Mouse (Mus musculus) ES-Bruce4 (cell line): ENCODE measurements around the gene Scn2b. TPM values are rescaled to one million over a fixed set of nuclear protein-coding genes. Genes with fewer than 3 reads are reported as not detected.

Source experiments
- H3K27ac ChIP-seq: 2 replicates; pipeline ENCODE4 v1.5.1; 2012; ENCODE audit warnings: low read length, inconsistent platforms; ENCODE audit not compliant: insufficient read depth
- H3K27me3 ChIP-seq: 2 replicates; pipeline ENCODE4 v1.6.1; 2012; ENCODE audit warnings: mild to moderate bottlenecking, low read length, inconsistent platforms; ENCODE audit not compliant: control insufficient read depth, poor library complexity, insufficient read depth, severe bottlenecking
- H3K36me3 ChIP-seq: 2 replicates; pipeline ENCODE4 v1.6.1; 2012; ENCODE audit warnings: inconsistent platforms, mild to moderate bottlenecking, low read length, moderate library complexity; ENCODE audit not compliant: control insufficient read depth, poor library complexity, insufficient read depth, severe bottlenecking
- H3K4me1 ChIP-seq: one replicate; pipeline ENCODE4 v1.8.1; 2011; ENCODE audit warnings: low read length; ENCODE audit not compliant: control insufficient read depth, insufficient read depth
- H3K4me3 ChIP-seq: 2 replicates; pipeline ENCODE4 v1.5.1; 2011; ENCODE audit warnings: low read depth, mild to moderate bottlenecking, low read length
- H3K9ac ChIP-seq: 2 replicates; pipeline ENCODE4 v1.6.1; 2012; ENCODE audit warnings: low read depth, mild to moderate bottlenecking, inconsistent platforms; ENCODE audit not compliant: poor library complexity, severe bottlenecking
- H3K9me3 ChIP-seq: replicated peaks from 2 replicates; pipeline ENCODE4 v1.6.1; 2012; ENCODE audit warnings: mild to moderate bottlenecking, low read length, inconsistent platforms; ENCODE audit not compliant: control insufficient read depth, poor library complexity, insufficient read depth, severe bottlenecking
- CTCF ChIP-seq: IDR thresholded peaks from one replicate; pipeline ENCODE4 v1.8.1; 2011; ENCODE audit warnings: low read depth, low read length
- EP300 ChIP-seq: IDR thresholded peaks from 2 replicates; pipeline ENCODE4 v1.6.1; 2011; ENCODE audit warnings: low read depth, low read length; ENCODE audit not compliant: insufficient read depth
- POLR2A ChIP-seq: IDR thresholded peaks from one replicate; pipeline ENCODE4 v1.8.1; 2011; ENCODE audit warnings: low read length; ENCODE audit not compliant: insufficient read depth
- polyA plus RNA-seq: library from polyadenylated mRNA; stranded (reverse); fragments of >200 nt; gene quantifications from 2 replicates; pipeline ENCODE4 v1.2.4, GENCODE M21; 2011; ENCODE audit warnings: low read depth; ENCODE audit not compliant: missing spikeins, insufficient read depth, insufficient read length

Scn2b gene
- 0.60 and 0.88 TPM in 2 replicates for polyA plus RNA-seq

DNA sequence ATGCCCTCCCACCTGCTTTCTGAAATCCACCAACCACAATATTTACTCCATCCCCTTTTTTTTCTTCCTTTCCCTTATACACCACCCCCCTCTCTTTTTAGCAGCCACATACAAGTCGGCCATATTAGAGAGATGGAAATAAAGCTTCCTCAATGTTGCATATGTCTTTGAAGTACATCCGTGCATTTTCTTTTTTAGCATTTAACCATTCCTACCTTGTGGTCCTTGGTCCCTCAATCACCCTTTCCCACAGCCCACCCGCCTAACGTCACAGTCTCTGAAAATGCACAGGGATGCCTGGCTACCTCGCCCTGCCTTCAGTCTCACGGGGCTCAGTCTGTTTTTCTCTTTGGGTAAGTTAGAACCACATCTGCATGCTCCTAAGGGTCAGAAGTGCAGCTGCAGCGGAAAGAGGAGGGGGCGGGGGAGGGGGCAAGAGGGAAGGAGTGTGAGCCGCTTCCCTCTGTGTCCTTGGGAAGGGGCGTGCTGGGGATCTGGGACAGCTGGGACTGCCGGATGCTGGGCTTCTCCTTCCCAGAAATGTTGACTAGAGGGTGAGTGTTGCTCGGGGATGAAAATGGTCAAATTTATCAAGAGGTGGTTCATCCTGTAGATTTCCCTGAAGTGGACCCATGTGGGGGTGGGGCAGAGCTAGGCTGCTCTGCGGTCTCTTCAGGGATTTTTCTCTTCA lies at the start of gene Scn2b:
Scn2b (plus strand) TSS at position 42 of the 691 bp plus-strand sequence.
- H3K4me1 ChIP-seq = no peaks in the 10 kb centered on the region
- H3K27ac ChIP-seq = peak within 1 kb of the TSS; percentile 12; the same call in 1 of the 2 replicates
- H3K27me3 ChIP-seq = no peaks in the 10 kb centered on the region

DNA sequence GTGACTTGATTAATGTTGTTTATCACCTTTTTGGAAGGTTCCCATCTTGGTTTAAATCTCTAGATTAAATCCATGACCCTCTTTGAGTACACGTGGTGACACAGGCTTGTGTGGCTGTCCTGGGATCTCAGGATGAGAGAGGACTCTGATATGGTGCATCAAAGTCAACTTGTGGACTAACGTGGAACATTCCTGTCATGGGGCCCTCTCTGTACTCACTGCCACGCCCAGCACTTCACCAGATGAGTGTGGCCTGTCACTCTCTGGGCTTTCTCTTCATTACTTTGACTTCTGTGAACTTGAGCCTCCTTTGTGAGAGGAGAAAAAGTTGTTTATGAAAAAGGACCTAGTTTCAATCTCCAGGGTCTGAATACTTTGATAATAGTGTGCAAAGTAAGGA lies 45.8 kb upstream of the Scn2b start:
- TF ChIP-seq POLR2A (no peak), EP300 (no peak)
- Histone ChIP-seq H3K9ac (no peak overlapping the region), H3K9me3 (no peaks in the 10 kb centered on the region), H3K4me3 (no peak overlapping the region), H3K27ac (no peak overlapping the region), H3K4me1 (no peaks in the 10 kb centered on the region), H3K36me3 (no peaks in the 10 kb centered on the region), H3K27me3 (no peaks in the 10 kb centered on the region)

More for the DNA sequence above, at the start of gene Scn2b:
- Histone ChIP-seq H3K36me3 (no peaks in the 10 kb centered on the region), H3K9ac (0 out of 2 replicates have a peak within 1 kb of the TSS, but pooled peaks have one; percentile 40), H3K9me3 (no peaks in the 10 kb centered on the region), H3K4me3 (peak within 1 kb of the TSS; percentile 66)
- TF ChIP-seq POLR2A = no peak
- no peak for TF ChIP-seq CTCF
- TF ChIP-seq EP300 = 0 out of 2 replicates have a peak, but pooled peaks have one; percentile 35

DNA sequence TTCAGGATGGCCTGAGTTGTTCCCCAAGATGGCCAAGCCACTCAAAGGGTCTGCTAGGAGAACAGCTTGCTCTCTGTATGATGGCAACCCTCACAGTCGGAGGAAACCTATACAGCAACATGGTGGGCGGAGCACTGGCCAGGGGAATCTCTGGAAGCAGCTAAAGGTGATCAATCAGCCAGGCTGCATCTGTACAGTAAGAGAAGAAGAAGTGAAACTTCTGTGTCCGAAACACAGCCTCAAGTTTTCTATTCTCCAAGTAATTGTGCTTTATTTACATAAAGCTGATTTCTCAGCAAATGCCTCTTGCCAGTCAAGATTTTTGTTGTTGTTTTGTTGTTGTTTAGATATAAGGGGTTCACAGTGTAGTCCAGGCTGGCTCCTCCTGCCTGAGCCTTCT lies 39.7 kb upstream of the Scn2b start:
- Histone ChIP-seq H3K9ac (no peak overlapping the region), H3K9me3 (no peaks in the 10 kb centered on the region), H3K36me3 (no peaks in the 10 kb centered on the region), H3K4me1 (no peaks in the 10 kb centered on the region), H3K27ac (no peak overlapping the region), H3K4me3 (no peak overlapping the region), H3K27me3 (no peaks in the 10 kb centered on the region)
- TF ChIP-seq CTCF (no peak), POLR2A (no peak), EP300 (no peak)

DNA sequence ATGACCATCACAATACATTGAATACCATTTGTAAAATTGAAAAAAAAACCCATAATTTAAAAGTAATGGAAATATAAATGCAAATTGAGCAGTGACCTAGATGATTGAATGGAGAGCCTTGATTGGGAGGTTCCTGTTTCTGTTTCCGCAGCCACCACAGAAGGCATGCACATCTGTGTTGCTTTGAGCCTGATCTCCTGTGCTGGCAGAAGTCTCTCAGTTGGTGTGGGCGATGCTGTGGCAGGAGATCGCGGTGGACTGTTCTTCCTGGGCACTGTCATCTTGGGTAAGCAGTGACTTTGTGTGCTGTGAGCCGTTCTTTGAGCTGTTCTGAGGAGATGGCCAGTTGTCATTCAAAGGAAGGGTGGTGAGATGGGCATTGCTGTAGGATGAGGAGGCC lies 38.6 kb upstream of the Scn2b start, which contains the start of gene Jaml:
Jaml (plus strand) TSS at position 173 of the 400 bp plus-strand sequence.
- H3K9me3 ChIP-seq = no peaks in the 10 kb centered on the region
- TF ChIP-seq CTCF (no peak), EP300 (no peak), POLR2A (no peak)
- H3K27me3 ChIP-seq = no peaks in the 10 kb centered on the region
- no peaks in the 10 kb centered on the region for H3K36me3 ChIP-seq
- no peak within 1 kb of the TSS for H3K9ac ChIP-seq
- H3K4me3 ChIP-seq = no peak within 1 kb of the TSS
- no peaks in the 10 kb centered on the region for H3K4me1 ChIP-seq
- no peak within 1 kb of the TSS for H3K27ac ChIP-seq

DNA sequence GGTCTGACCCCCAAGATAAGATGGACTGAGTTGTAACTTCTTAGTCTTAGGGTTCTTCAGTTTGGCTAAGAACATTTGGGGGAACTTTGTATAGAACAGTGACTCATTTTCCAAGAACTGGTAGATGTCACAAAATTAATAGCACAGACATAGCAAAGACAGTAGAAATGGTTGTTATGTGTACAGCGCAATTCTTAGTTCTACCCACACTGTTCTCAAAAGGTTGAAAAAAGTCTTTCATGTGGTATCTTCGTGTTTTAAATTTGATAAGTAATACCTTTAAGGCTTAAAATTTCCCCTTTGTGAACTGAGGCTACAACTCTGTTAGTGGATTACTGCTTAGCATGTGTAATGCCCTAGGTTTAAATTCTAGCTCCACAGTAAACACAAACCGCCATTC lies 34.5 kb upstream of the Scn2b start:
- Histone ChIP-seq H3K4me3 (no peak overlapping the region), H3K27ac (no peak overlapping the region), H3K36me3 (no peaks in the 10 kb centered on the region), H3K9ac (no peak overlapping the region), H3K9me3 (no peaks in the 10 kb centered on the region), H3K4me1 (no peaks in the 10 kb centered on the region), H3K27me3 (no peaks in the 10 kb centered on the region)
- no peak for TF ChIP-seq EP300
- TF ChIP-seq CTCF = no peak
- no peak for TF ChIP-seq POLR2A

DNA sequence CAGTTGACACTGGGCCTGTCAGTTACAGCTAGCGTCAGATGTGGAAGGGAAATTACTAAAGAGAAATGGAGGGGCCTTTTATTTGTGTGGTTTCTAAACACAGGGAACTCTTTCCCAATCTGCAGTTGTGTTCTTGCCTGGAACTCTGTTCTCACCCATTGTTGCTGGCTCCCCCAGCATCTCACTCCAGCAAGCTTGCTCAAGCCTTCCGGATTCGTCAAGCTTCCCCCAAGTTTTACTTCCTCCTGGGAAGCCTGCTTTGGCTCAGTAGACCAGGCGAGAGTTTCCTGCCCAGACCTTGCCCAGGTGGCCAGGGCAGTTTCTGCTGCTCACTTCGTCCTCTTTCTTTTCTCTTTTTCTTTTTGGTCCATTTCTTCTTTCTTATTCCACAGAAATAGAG lies 33.0 kb upstream of the Scn2b start:
- H3K4me3 ChIP-seq = no peak overlapping the region
- H3K4me1 ChIP-seq = no peaks in the 10 kb centered on the region
- TF ChIP-seq POLR2A (no peak), CTCF (no peak), EP300 (no peak)
- no peaks in the 10 kb centered on the region for H3K27me3 ChIP-seq
- H3K9ac ChIP-seq = no peak overlapping the region
- no peak overlapping the region for H3K27ac ChIP-seq
- H3K36me3 ChIP-seq = no peaks in the 10 kb centered on the region
- no peaks in the 10 kb centered on the region for H3K9me3 ChIP-seq
